Mouse (Mus musculus) kidney, adult 2 months (tissue): ENCODE measurements around the gene Upp2.

Source experiments
- CTCF ChIP-seq: fragments of 200-500 bp; conservative IDR thresholded peaks from 2 replicates; pipeline ENCODE4 v1.5.1; 2011; ENCODE audit warnings: low read depth, mild to moderate bottlenecking, control low read depth, low read length, moderate library complexity, mixed read lengths; ENCODE audit not compliant: insufficient read depth, insufficient read length
- POLR2A ChIP-seq: fragments of 200-500 bp; IDR thresholded peaks from one replicate; pipeline ENCODE4 v1.6.1; 2011; ENCODE audit warnings: low read depth, low read length, control low read depth

GRCm38 (mm10) chr2:58786681-58787080 lies 219.6 kb downstream of the Upp2 start:
- TF ChIP-seq POLR2A (no peak), CTCF (no peak)
